Mouse (Mus musculus) adrenal gland, adult 8-10 months (tissue): Measurements from ENCODE around the gene Tll2. TPM values are rescaled to one million over a fixed set of nuclear protein-coding genes. Genes with fewer than 3 reads are reported as not detected.

Source experiments
- DNase-seq: peaks from one replicate; pipeline ENCODE4 v3.0.0; 2022
- total RNA-seq, 4 experiments: library from RNA; stranded (reverse); gene quantifications; 2 replicates each; pipeline ENCODE4 v1.2.4; 2022

Gene Tll2
- total RNA-seq, 4 experiments from 2014 or later = 0.07 TPM; not detected in 3

- DNase-seq = peak; percentile 42
Measured at GRCm38 (mm10) chr19:41086700-41087099, 119.9 kb downstream of the Tll2 start.

DNA sequence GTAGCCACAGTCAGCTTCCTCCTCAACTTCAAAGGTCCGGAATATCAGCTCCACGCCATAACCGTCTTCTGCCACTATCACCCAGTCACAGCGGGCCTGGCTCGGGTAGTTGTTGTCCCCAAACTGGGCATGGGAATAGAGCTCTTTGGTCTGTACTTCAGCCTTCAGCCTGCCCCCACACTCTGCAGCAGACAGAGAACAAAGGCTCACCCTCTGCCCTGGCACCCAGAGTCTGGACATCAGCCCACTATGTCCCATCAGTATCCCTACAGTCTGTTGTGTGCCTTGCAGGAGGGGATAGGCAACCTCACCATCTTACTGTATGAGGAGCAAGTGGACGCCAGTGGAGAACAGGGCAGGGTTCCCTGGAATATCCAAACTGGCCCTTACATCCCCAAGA lies 120.3 kb downstream of the Tll2 start:
- no peak for DNase-seq

- no peak for DNase-seq
Measured at GRCm38 (mm10) chr19:41083646-41084045, 123.0 kb downstream of the Tll2 start.

GRCm38 (mm10) chr19:41081589-41081988 lies 125.0 kb downstream of the Tll2 start:
- DNase-seq = no peak

- no peak for DNase-seq
Measured at GRCm38 (mm10) chr19:41076906-41077305, 129.7 kb downstream of the Tll2 start, which contains the start of gene Opalin. Opalin (minus strand) TSS chr19:41077113.

DNA sequence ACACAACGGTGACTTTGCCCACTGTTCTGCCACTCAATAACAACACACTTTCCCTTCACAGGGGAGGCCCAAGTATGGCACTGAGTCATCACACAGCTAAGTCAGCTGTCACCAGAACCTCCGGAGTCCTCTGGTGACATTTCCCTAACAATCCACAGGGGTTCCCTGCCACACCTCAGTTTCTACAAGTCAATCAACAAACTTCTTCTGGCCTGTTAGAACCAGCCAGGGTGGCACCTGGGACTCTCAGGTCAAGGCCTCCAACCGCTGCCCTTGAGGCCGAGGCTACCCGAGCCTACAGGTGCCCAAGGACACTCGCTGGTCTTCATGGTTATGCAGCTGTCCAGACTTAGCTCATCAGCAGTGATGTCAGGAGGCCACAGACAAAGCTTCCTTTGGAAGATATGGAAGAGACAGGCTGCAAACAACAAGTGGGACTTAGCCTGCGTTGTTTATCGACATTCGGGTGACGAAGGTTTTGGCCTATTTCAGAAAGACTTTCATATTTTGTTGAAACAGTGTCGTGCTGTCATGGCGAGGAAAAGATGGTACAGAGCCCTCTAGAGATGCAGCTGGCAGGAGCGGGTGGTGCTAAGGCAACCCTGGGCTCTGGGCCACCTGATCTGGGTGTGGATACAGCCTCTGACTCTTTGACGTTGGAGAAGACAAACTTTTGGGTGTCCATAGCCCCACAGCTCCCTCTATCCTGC lies 132.7 kb downstream of the Tll2 start:
- no peak for DNase-seq

GRCm38 (mm10) chr19:41071500-41071899 lies 135.1 kb downstream of the Tll2 start:
- DNase-seq = peak; percentile 66

DNA sequence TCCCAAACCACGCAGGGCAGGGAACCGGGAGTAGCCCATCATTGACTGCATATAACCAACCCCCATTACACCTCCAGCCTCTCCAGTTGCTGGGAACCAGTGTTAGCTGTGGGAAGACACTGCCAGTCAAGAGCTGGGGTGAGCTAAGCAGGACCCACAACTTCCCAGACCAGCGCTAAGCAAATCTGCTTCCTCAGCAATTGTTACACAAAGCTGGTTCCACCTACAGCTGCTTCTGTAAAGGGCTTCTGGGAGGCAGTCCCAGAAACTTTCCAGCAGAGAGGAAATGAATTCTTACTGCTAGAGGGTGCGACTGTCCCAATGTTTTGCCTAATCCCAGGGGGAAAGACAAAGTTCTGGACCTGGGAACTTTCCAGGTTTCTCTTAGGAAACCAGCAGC lies 151.9 kb downstream of the Tll2 start:
- DNase-seq = no peak

DNA sequence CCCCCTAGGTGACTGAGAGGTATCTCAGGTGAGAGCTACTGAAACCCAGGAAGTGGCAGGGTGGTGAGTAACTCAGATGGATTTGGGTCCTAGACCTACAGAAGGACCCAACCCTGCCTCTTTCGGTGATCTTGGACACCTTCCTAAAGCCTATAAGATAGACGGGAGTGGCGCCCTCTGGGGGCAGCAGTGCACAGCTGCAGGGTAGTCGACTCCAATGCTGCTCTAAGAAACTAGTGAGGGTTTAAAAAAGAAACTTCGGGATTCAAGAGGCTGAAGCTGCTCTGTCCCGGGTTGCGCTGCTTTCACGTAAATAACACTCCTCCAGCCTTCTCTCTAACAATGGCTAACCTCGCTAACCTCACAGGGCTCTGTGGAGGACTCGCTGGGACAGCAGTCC lies 153.1 kb downstream of the Tll2 start:
- no peak for DNase-seq

GRCm38 (mm10) chr19:41052247-41052646 lies 154.4 kb downstream of the Tll2 start:
- DNase-seq = no peak

DNA sequence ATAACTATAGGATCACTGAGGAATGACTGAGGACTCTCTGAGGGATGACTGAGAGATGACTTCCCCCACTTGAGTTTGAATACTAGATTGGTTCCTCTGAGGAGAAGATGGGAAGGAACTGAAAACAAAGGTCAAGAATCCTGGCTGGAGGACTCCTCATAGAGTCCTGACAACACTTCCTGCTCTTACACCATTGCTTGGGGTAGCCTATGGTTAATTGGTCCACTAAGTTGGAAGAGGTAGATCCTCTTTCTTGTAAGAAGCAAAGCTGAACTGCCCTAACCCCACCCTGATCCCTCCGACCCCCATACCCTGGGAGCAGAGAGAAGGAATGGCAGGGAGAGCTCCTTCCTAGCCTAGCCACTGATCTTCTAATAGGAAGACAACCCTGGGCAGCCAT lies 154.9 kb downstream of the Tll2 start:
- no peak for DNase-seq

DNA sequence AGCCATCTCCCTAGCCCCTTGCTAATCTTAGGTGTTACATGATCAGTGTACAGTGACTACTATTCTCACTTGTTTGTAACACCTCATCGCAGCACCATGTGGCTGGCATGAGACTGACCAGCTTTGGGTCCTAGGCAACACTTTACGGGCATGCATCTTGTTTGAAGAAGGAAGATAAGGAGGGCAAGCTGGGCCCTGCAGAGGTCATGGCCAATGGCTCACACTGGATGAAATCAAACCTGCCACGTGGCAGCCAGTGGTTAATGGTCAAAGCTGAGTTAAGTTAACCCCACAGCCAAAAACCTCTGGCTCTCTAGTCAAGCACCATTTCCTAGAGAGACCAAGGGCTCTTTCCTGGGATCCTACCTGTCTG lies 158.5 kb downstream of the Tll2 start:
- DNase-seq = no peak

- no peak for DNase-seq
Measured at GRCm38 (mm10) chr19:41047437-41048186, 159.0 kb downstream of the Tll2 start.

- no peak for DNase-seq
Measured at GRCm38 (mm10) chr19:41045091-41045770, 161.4 kb downstream of the Tll2 start.

DNA sequence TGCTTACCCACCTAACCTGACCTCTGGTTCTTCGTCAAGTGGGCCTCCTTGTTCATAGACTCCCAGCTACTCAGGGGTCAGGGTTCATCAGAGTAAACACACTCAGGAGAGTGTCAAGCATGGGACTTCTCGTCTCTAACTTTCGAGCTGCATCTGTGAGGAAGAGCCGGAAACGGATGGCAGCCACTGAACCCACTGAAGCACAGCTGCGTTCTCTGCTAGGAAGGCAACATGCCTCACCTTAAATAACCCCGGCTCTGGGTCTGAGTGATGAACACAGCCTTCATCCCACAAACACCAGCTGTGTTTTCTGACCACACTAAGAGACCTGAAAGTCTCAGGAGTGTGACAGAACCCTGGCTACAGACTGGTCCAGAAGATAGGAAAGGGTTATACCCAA lies 167.5 kb downstream of the Tll2 start:
- DNase-seq = no peak

- no peak for DNase-seq
Measured at GRCm38 (mm10) chr19:41035809-41036551, 170.7 kb downstream of the Tll2 start.

Other genes starting within 250 kb of the Tll2 start
- 1 to 10 TPM; 1.2 to 4.8 (median 3.1) TPM for gene Blnk, start 212.3 kb downstream of the Tll2 start, total RNA-seq
- gene Dntt, start 177.6 kb downstream of the Tll2 start, total RNA-seq = not detected
- gene Opalin, start 129.7 kb downstream of the Tll2 start, total RNA-seq = not detected
- gene Tm9sf3, start 57.2 kb upstream of the Tll2 start, total RNA-seq = 100 to 1,000 TPM; 163 to 188 (median 173) TPM
- 10 to 100 TPM; 15.8 to 36.6 (median 26.2) TPM for gene Pik3ap1, start 178.3 kb upstream of the Tll2 start, total RNA-seq